Mouse (Mus musculus): ENCODE results near the gene Tceal7. TPM values are rescaled to one million over a fixed set of nuclear protein-coding genes. Genes with fewer than 3 reads are reported as not detected.
A peak's percentile ranks its signal among the peaks of the same experiment; 100 is the strongest.
"Not testable (repeated sequence)": the region's sequence is repeated elsewhere in the genome, so short reads cannot be mapped to it uniquely, and the experiment has no call there.

Tceal7 gene
- total RNA-seq, 2 experiments from 2014 or later, result not detected

GRCm38 (mm10) chrX:136245521-136246071 is 31.0 kb downstream of the Tceal7 start:
- 0 out of 2 replicates have a peak, but pooled peaks have one; percentile 20 for ATAC-seq (ENCODE audit: poor library complexity, severe bottlenecking)

GRCm38 (mm10) chrX:136248811-136249210 is 34.2 kb downstream of the Tceal7 start:
- ATAC-seq (ENCODE audit: poor library complexity, severe bottlenecking), result no peak

DNA sequence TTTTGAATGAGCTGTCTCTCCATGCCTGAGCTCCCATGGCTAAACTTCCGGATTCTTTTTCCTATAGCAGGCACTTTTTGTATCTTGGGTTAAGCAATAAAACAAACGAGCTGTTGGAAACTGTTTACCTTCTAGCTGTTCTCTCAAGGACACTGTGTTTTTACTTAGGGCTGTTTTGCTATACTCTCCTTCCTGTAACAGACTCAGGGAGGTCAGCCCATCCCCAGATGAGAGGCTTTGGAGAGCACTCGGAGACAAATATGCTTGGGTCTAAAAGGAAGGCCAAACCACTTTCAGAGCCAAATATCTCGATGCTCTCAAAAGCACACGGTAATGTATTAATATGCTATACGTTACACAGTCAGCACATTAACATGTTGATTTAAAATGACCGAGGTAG is 35.1 kb downstream of the Tceal7 start:
- no peak for ATAC-seq (ENCODE audit: poor library complexity, severe bottlenecking)

- no peak for ATAC-seq (ENCODE audit: poor library complexity, severe bottlenecking)
Observed at GRCm38 (mm10) chrX:136252023-136252729, 37.6 kb downstream of the Tceal7 start.

DNA sequence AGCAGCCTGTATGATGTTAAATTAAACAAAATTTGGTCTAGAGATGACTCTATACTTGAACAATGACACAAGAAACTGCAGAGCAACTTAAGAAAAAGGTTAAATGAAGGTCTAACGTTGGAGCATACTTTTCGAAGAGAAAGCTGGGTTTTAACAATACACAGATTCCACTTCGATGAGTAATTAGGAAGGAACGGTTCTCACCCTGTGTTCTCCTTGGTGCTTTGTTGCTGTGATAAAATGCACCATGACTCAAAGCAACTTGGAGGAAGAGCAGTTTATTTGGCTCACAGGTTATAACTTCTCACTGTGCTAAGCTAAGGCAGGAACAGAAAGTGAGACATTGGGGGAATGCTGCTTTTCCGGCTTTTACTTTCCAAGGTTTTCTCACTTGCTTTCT is 53.1 kb downstream of the Tceal7 start:
- ATAC-seq (ENCODE audit: poor library complexity, severe bottlenecking), result no peak

GRCm38 (mm10) chrX:136268173-136268572 is 53.6 kb downstream of the Tceal7 start:
- no peak for ATAC-seq (ENCODE audit: poor library complexity, severe bottlenecking)

DNA sequence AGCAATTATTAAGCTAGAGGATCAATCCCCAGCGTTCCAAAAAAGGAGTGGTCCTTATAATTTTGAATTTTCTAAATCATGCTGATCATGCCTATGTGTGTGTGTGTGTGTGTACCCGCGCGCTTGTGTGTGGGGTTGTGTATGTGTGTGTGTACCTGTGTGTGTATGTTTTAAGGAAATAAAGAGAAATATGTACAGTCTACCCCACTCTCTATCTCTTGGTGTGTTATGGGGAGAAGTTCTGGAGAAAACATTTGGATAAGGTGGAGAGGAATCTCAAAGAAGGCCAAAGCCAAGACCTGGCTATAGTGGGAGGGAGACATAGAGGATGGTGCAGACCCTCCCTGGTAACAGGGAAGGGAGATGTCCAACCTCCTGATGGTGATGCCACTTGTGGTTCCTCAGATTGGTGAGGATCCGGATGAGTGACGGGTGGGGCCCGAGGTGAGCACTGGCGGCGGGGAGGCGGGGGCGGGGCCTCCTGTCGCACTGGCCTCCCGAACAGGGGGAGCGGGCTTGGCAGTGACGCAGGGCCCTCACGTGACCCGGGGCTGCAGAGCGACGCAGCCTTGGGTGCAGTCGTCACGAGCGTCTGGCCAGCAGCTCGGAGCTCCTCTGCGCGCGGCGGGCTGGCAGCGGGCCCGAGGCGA is 55.3 kb downstream of the Tceal7 start, which contains the start of gene Bex3:
Gene Bex3, plus strand, starts transcription at position 511 of the 650 bp plus-strand sequence.
- peak; percentile 97 for ATAC-seq (ENCODE audit: poor library complexity, severe bottlenecking)

DNA sequence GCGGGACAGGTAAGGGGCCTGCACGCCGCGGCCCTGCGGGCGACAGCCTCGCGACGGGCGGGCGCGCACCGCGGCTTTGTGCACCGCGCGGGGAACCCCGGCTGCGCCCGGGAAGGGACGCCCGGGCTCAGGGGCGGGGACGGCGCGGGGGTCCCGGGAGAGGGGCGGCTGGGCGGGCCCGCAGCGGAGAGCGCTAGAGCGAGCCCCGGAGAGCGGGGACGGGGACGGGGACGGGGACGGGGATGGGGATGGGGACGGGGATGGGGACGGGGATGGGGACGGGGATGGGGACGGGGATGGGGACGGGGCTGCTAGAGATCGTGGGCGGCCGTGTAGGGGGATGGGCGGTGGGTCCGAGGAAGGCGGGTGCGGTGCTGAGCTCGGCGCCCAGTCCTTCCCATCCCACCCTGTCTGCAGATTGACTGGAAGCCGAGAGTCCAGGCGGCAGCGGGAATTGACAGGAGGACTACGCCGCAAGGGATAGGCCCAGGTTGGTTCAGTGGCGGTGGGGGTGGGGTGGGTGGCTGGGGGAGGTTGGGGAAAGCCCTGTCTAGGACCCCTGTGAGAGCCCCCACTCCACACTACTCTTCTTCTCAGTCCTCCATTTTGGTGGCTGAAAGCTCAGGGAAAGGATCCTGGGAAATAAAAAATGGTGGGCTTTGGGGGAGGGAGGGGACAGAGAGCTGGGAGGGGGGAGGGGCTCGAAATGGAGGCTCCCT is 56.0 kb downstream of the Tceal7 start:
- not testable (repeated sequence) for ATAC-seq (ENCODE audit: poor library complexity, severe bottlenecking)

DNA sequence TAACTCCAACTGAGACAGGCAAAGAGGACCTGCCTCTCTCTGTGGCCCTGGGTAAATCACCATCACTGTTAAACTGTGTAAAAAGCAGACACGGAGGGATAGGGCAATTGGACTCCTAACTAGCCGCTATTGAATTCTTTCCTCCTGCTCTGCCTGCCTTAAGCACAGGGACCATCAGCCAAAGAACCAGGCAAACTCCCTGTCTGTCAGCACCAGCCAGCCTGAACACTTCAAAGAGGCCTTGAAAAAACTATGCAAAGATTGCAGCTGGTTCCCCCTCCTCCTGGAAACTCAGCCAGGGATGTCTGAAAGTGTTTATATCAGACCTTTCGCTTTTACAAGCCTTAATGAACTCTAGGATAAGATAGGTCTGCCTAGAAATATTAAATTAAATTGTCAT is 60.0 kb downstream of the Tceal7 start:
- no peak for ATAC-seq (ENCODE audit: poor library complexity, severe bottlenecking)

GRCm38 (mm10) chrX:136275386-136275785 is 60.8 kb downstream of the Tceal7 start:
- ATAC-seq (ENCODE audit: poor library complexity, severe bottlenecking), result no peak

Other genes starting within 250 kb of the Tceal7 start
- not detected in 2 replicates for gene Arxes2, start 221.0 kb upstream of the Tceal7 start, total RNA-seq (2015)
- gene Arxes2, start 221.0 kb upstream of the Tceal7 start, total RNA-seq (2017), result not detected in 2 replicates
- 0.16 TPM in 1 of 2 replicates, not detected in the other for gene Arxes1, start 181.4 kb upstream of the Tceal7 start, total RNA-seq (2015)
- not detected in 2 replicates for gene Arxes1, start 181.4 kb upstream of the Tceal7 start, total RNA-seq (2017)
- gene Bex2, start 146.5 kb upstream of the Tceal7 start, total RNA-seq (2015), result not detected in 2 replicates
- 0.65 TPM in 1 of 2 replicates, not detected in the other for gene Bex2, start 146.5 kb upstream of the Tceal7 start, total RNA-seq (2017)
- gene Nxf3, start 129.5 kb upstream of the Tceal7 start, total RNA-seq (2015), result not detected in 2 replicates
- gene Nxf3, start 129.5 kb upstream of the Tceal7 start, total RNA-seq (2017), result not detected in 2 replicates
- gene Bex4, start 75.8 kb upstream of the Tceal7 start, total RNA-seq (2015), result 0.58 and 0.62 TPM in 2 replicates
- 2.0 and 2.1 TPM in 2 replicates for gene Bex4, start 75.8 kb upstream of the Tceal7 start, total RNA-seq (2017)
- 20.6 and 26.5 TPM in 2 replicates for gene Tceal8, start 42.4 kb upstream of the Tceal7 start, total RNA-seq (2015)
- gene Tceal8, start 42.4 kb upstream of the Tceal7 start, total RNA-seq (2017), result 34.4 and 39.0 TPM in 2 replicates
- not detected in 2 replicates for gene Tceal5, start 10.9 kb upstream of the Tceal7 start, total RNA-seq (2015)
- gene Tceal5, start 10.9 kb upstream of the Tceal7 start, total RNA-seq (2017), result not detected in 2 replicates
- not detected in 2 replicates for gene Bex1, start 734 bp downstream of the Tceal7 start, total RNA-seq (2015)
- gene Bex1, start 734 bp downstream of the Tceal7 start, total RNA-seq (2017), result not detected in 2 replicates
- 75.3 and 100 TPM in 2 replicates for gene Tceal9, start 30.3 kb downstream of the Tceal7 start, total RNA-seq (2015)
- 127 and 154 TPM in 2 replicates for gene Tceal9, start 30.3 kb downstream of the Tceal7 start, total RNA-seq (2017)
- 55.7 and 64.5 TPM in 2 replicates for gene Bex3, start 55.5 kb downstream of the Tceal7 start, total RNA-seq (2015)
- gene Bex3, start 55.5 kb downstream of the Tceal7 start, total RNA-seq (2017), result 38.5 and 38.8 TPM in 2 replicates